In genomic region chr6:46361091-46361490, GRCm38 (mm10) we compare ENCODE assay signal across 21 mouse cellular contexts.
DNase-seq lines count a peak whose midpoint lies in the region; ATAC-seq and TF ChIP-seq lines count a peak whose summit lies in the region.
"Had no signal": no experiment of that assay in that cellular context is flagged by ENCODE, and none has a peak within 500 bp of the region (broad histone marks: within the 10 kb centered on the region; RNA-seq: fewer than 3 reads in every experiment).

No protein-coding gene starts in this region.

- H3K4me3 ChIP-seq in forebrain, embryonic 15.5 days: no peak overlapping the region
- no peak overlapping the region for H3K4me3 ChIP-seq in forebrain, embryonic 11.5 days (ENCODE audit: low read depth, low read length)
- H3K4me3 ChIP-seq in layer of hippocampus, adult 2 months: no peak overlapping the region
- H3K4me3 ChIP-seq: embryonic facial prominence, embryonic 12.5 days; heart, adult 2 months; heart, embryonic 13.5 days; hindbrain, embryonic 15.5 days had no signal

- H3K9me3 ChIP-seq in forebrain, embryonic 15.5 days: no peaks in the 10 kb centered on the region
- no peaks in the 10 kb centered on the region for H3K9me3 ChIP-seq in forebrain, embryonic 11.5 days (ENCODE audit: control insufficient read depth, low read length)
- H3K9me3 ChIP-seq: embryonic facial prominence, embryonic 12.5 days; G1E; heart, embryonic 13.5 days; hindbrain, embryonic 15.5 days had no signal

- 62% methylated on average over 2 of the region's 2 CpGs for WGBS in forebrain, embryonic 15.5 days
- 90% methylated on average over 2 of the region's 2 CpGs for WGBS in forebrain, embryonic 11.5 days

- H3K27me3 ChIP-seq in forebrain, embryonic 15.5 days: no peaks in the 10 kb centered on the region
- no peaks in the 10 kb centered on the region for H3K27me3 ChIP-seq in forebrain, embryonic 11.5 days (ENCODE audit: control insufficient read depth, insufficient read depth, low read length)
- H3K27me3 ChIP-seq: embryonic facial prominence, embryonic 12.5 days; heart, embryonic 13.5 days; hindbrain, embryonic 15.5 days had no signal

- H3K27ac ChIP-seq in forebrain, embryonic 15.5 days (replicated peaks): no peak overlapping the region
- H3K27ac ChIP-seq in forebrain, embryonic 11.5 days (ENCODE audit: low read depth, low read length): no peak overlapping the region
- no peak overlapping the region for H3K27ac ChIP-seq in layer of hippocampus, adult 2 months
- H3K27ac ChIP-seq: embryonic facial prominence, embryonic 12.5 days; heart, adult 2 months; heart, embryonic 13.5 days; hindbrain, embryonic 15.5 days had no signal

- H3K36me3 ChIP-seq in forebrain, embryonic 15.5 days: no peaks in the 10 kb centered on the region
- H3K36me3 ChIP-seq in forebrain, embryonic 11.5 days (ENCODE audit: control insufficient read depth, insufficient read depth, low read length): no peaks in the 10 kb centered on the region
- H3K36me3 ChIP-seq: embryonic facial prominence, embryonic 12.5 days; G1E; heart, embryonic 13.5 days; hindbrain, embryonic 15.5 days had no signal

- H3K4me2 ChIP-seq in forebrain, embryonic 15.5 days (replicated peaks): no peak overlapping the region
- no peak overlapping the region for H3K4me2 ChIP-seq in forebrain, embryonic 11.5 days (ENCODE audit: low read depth, low read length, severe bottlenecking)
- H3K4me2 ChIP-seq: embryonic facial prominence, embryonic 12.5 days; heart, embryonic 13.5 days; hindbrain, embryonic 15.5 days had no signal

- TF ChIP-seq CTCF in layer of hippocampus, adult 2 months (conservative IDR thresholded peaks at IDR 0.05): no peak

- ATAC-seq in forebrain, embryonic 15.5 days (replicated peaks): peak; percentile 67
- no peak for ATAC-seq in forebrain, embryonic 11.5 days (replicated peaks; ENCODE audit: low FRiP score)
- ATAC-seq: CD4-positive, CD25-positive, alpha-beta regulatory T cell, adult 4 months had no signal

- H3K4me1 ChIP-seq in forebrain, embryonic 15.5 days: peaks cover 6% of the 10 kb centered on the region; the same call in 1 of the 2 replicates
- no peaks in the 10 kb centered on the region for H3K4me1 ChIP-seq in forebrain, embryonic 11.5 days (replicated peaks; ENCODE audit: control insufficient read depth, insufficient read depth, low read length)
- H3K4me1 ChIP-seq: embryonic facial prominence, embryonic 12.5 days; heart, embryonic 13.5 days; hindbrain, embryonic 15.5 days had no signal

- peak; percentile 55 to 67 for DNase-seq in cerebellum, postnatal 10 days
- no peak for DNase-seq in cerebellum, postnatal 4 days (ENCODE audit: low spot score in 2 of 2)
- DNase-seq in forebrain, embryonic 11.5 days (ENCODE audit: low spot score): no peak
- peak; percentile 9 to 28 for DNase-seq in layer of hippocampus, adult 2 months (ENCODE audit: low spot score in 2 of 2)
- DNase-seq in layer of hippocampus, postnatal 36 days: no peak
- DNase-seq in layer of hippocampus, postnatal 10 days (ENCODE audit: low spot score in 2 of 2): peak; percentile 10 to 19
- DNase-seq in heart, adult 11 months: no peak
- DNase-seq: adrenal gland, adult 8-10 months; adrenal gland, postnatal 36 days; B cell, adult 2 months; cerebellum, adult 18-20 months; cerebellum, adult 9-11 months; heart, adult 2 months; heart, postnatal 36 days; kidney, adult 11 months had no signal

- H3K9ac ChIP-seq in forebrain, embryonic 15.5 days (replicated peaks): no peak overlapping the region
- no peak overlapping the region for H3K9ac ChIP-seq in forebrain, embryonic 11.5 days (ENCODE audit: low read length)
- H3K9ac ChIP-seq: embryonic facial prominence, embryonic 12.5 days; heart, embryonic 13.5 days; hindbrain, embryonic 15.5 days had no signal

Comparison
In these comparisons a context has a peak if more than half of its experiments do, and no peak if none do; other contexts are left out.
1. DNase-seq: peak in cerebellum, postnatal 10 days (2 of 2), layer of hippocampus, adult 2 months (2 of 2) and layer of hippocampus, postnatal 10 days (2 of 2); none in cerebellum, postnatal 4 days (0 of 2), forebrain, embryonic 11.5 days (single experiment), layer of hippocampus, postnatal 36 days (0 of 2) and heart, adult 11 months (single experiment).